Mouse (Mus musculus) small intestine, adult 2 months (tissue): ENCODE results near the gene Vasn. TPM values are rescaled to one million over a fixed set of nuclear protein-coding genes. Genes with fewer than 3 reads are reported as not detected.
A peak's percentile ranks its signal among the peaks of the same experiment; 100 is the strongest.

Experiments
- H3K27ac ChIP-seq: fragments of 200-500 bp; 2 replicates; pipeline ENCODE4 v1.5.1; 2012; ENCODE audit warnings: low read depth, low read length, control low read depth, inconsistent platforms; ENCODE audit not compliant: insufficient read depth
- H3K27me3 ChIP-seq: fragments of 200-500 bp; 2 replicates; pipeline ENCODE4 v1.6.1; 2012; ENCODE audit warnings: mild to moderate bottlenecking, moderate library complexity, low read length, inconsistent platforms; ENCODE audit not compliant: control insufficient read depth, insufficient read depth
- H3K36me3 ChIP-seq: fragments of 200-500 bp; 2 replicates; pipeline ENCODE4 v1.6.1; 2012; ENCODE audit warnings: mild to moderate bottlenecking, low read length, control low read depth, inconsistent platforms; ENCODE audit not compliant: control insufficient read depth, insufficient read depth
- H3K4me1 ChIP-seq: fragments of 200-500 bp; 2 replicates; pipeline ENCODE4 v1.6.1; 2012; ENCODE audit warnings: low read length, inconsistent platforms, mixed read lengths; ENCODE audit not compliant: control insufficient read depth, insufficient read depth, insufficient read length
- H3K4me3 ChIP-seq: fragments of 200-500 bp; 2 replicates; pipeline ENCODE4 v1.5.1; 2012; ENCODE audit warnings: low read depth, mild to moderate bottlenecking, control low read depth, inconsistent platforms, low read length, moderate library complexity
- CTCF ChIP-seq: fragments of 200-500 bp; IDR thresholded peaks from 2 replicates; pipeline ENCODE4 v1.5.1; 2012; ENCODE audit warnings: low read depth, mild to moderate bottlenecking, control low read depth, inconsistent platforms, low read length, moderate library complexity, mixed read lengths; ENCODE audit not compliant: insufficient replicate concordance, insufficient read length; ENCODE audit errors: extremely low read depth
- POLR2A ChIP-seq: fragments of 200-500 bp; IDR thresholded peaks from 2 replicates; pipeline ENCODE4 v1.6.1; 2012; ENCODE audit warnings: low read depth, mild to moderate bottlenecking, control low read depth, inconsistent platforms, low read length, moderate library complexity
- WGBS: fragments of 180-500 bp; shearing (Covaris S2); methylation state at CpG from one replicate; pipeline ENCODE4 v1.1.7; 2018; 5-methylcytosine and 5-hydroxymethylcytosine counted together
- polyA plus RNA-seq: library from polyadenylated mRNA; depleted of rRNA; stranded (reverse); fragments of >200 nt; gene quantifications from 2 replicates; pipeline ENCODE4 v1.2.3, GENCODE M21; 2012

Vasn gene
- polyA plus RNA-seq, 1 experiment: 6.5 TPM

DNA sequence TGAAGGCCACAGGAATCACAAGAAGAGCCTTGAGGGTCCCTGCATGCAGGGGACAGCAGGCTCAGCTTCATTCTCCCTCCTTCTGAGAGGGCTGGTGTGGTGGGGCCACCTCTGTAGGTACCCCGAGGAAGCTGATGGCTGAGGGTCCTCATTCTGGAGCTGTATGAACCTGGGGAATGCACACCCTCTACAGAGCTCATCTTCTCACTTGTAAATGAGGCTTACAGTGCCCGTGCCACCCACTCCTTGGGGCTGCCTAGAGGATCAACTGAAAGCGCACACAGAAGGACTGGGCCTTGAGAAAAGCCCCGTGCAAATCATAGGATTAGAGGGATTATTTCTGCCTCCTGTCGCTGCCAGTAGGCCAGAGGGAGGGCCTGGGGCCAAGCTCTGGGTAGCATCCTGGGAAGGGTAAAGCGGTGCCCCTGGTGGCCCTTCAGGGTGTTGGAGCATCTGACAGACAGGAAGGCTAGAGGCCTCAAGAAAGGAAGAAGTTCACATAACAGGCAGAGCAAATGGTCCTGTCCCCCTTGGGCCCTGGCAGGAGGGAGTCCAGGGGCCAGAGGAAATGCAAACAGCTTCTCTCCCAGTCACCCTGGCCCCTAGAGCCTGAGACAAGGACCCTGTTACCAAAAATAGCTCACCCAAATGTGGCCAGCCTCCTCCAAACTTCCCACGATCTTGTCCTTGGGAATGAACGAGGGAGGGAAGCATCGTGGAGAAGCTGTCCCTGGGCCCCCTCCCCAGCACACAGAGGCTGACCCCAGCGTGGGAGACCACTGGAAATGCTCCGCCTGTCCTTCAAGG, 16.2 kb downstream of the Vasn start:
- H3K4me1 ChIP-seq: 0 out of 2 replicates have a peak, but pooled peaks cover 5% of the 10 kb centered on the region
- WGBS: 69% methylated on average over 11 of the region's 11 CpGs
- no peak overlapping the region for H3K27ac ChIP-seq
- peaks cover 58% of the 10 kb centered on the region for H3K36me3 ChIP-seq
- no peak overlapping the region for H3K4me3 ChIP-seq
- TF ChIP-seq CTCF: no peak
- no peak for TF ChIP-seq POLR2A
- H3K27me3 ChIP-seq: no peaks in the 10 kb centered on the region

DNA sequence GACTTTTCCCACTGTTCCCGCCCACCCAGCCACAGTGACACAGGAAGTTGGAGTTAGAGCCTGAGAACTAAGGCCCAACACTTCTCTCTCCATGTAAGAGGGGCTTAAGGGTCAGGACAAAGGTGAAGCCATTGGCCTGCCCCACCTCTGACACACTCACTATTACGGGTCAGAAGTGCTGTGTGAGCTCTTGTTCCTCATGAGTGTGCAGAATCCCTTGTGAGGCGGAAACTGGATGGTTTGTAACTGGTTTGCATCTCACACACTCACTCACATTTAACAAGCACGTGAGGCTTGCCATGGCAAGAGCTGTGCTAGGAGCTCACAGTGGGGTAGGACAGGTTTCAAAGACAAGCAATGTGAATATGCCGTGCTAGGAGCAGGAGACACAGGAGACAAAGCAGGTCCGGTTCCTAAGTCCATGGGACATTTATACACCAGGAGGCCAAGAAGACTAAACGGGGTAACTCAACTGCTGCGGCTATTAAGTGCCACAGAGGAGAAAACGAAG, 16.9 kb downstream of the Vasn start:
- Histone ChIP-seq H3K27me3 (no peaks in the 10 kb centered on the region), H3K36me3 (peaks cover 60% of the 10 kb centered on the region), H3K4me1 (0 out of 2 replicates have a peak, but pooled peaks cover 5% of the 10 kb centered on the region), H3K4me3 (no peak overlapping the region), H3K27ac (0 out of 2 replicates have a peak overlapping the region, but pooled peaks have one; percentile 23)
- 87% methylated on average over 9 of the region's 9 CpGs for WGBS
- TF ChIP-seq POLR2A (no peak), CTCF (no peak)

DNA sequence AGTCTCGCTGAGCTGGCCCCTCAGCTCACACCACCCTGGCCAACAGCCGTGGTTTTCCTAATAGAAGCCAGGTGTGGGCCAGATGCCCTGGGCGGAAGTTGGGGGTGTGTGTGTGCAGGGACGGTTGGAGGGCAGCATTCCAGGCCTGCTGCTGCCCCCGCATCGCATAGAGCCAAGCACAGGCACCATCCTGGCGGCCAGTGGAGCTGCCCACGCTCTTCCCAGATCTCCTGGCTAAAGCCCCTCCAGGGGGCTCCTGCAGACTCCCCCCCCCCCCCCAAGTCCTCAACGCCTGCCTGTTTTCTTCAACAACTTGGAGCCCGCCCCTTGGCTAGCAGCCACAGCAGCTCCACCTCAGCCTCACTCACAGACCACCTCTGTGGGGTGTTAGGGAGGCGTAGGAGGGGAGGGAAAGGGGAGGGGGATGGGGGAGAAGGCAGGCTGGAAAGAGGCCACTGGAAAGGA, 19.1 kb downstream of the Vasn start:
- Histone ChIP-seq H3K4me3 (no peak overlapping the region), H3K27ac (no peak overlapping the region), H3K36me3 (peaks cover 51% of the 10 kb centered on the region), H3K4me1 (0 out of 2 replicates have a peak, but pooled peaks cover 5% of the 10 kb centered on the region), H3K27me3 (no peaks in the 10 kb centered on the region)
- 82% methylated on average over 11 of the region's 11 CpGs for WGBS
- no peak for TF ChIP-seq POLR2A
- no peak for TF ChIP-seq CTCF

DNA sequence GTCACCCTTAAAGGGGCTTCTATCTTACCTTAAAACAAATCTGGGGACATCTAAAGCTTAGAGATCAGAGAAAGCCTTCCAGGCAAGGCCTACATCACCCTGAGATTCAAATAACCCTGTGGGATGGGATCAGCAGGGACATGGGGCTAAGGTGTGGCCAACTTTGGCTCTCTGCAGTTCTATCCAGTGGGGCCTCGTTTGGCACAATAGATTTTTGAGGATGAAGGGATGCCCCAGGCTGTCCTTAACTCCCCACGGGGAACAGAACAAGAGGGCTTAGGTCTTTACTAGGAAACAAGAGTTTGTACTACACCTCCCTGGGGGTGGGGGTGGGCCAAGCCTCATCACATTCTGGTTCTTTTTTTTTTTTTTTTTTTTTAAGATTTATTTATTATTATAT, 19.6 kb downstream of the Vasn start:
- WGBS: 73% methylated on average over 2 of the region's 2 CpGs
- Histone ChIP-seq H3K36me3 (peaks cover 50% of the 10 kb centered on the region), H3K4me3 (no peak overlapping the region), H3K27ac (no peak overlapping the region), H3K27me3 (no peaks in the 10 kb centered on the region), H3K4me1 (0 out of 2 replicates have a peak, but pooled peaks cover 5% of the 10 kb centered on the region)
- TF ChIP-seq CTCF (no peak), POLR2A (no peak)

DNA sequence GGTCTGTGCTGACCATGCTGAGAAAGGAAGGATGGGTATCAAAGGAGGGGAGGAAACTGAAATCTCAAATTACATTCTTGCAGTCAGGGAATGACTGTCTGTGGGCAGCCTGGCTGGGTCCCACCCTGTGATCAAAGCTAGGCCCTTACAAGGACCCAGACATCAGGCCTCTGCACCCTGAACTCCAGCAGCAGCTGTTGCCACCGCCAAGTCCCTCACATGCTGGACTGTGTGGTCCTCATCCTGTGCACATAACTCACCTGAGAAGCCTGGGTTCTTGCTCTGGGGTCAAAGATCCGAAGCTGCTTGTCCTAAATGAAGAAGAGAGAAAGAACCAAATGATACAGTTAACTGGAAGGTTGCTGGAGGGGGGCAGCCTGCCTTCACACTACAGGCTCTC, 21.9 kb downstream of the Vasn start:
- no peak overlapping the region for H3K27ac ChIP-seq
- TF ChIP-seq POLR2A (no peak), CTCF (no peak)
- 79% methylated on average over 2 of the region's 2 CpGs for WGBS
- no peak overlapping the region for H3K4me3 ChIP-seq
- no peaks in the 10 kb centered on the region for H3K27me3 ChIP-seq
- H3K4me1 ChIP-seq: no peaks in the 10 kb centered on the region
- peaks cover 52% of the 10 kb centered on the region for H3K36me3 ChIP-seq

DNA sequence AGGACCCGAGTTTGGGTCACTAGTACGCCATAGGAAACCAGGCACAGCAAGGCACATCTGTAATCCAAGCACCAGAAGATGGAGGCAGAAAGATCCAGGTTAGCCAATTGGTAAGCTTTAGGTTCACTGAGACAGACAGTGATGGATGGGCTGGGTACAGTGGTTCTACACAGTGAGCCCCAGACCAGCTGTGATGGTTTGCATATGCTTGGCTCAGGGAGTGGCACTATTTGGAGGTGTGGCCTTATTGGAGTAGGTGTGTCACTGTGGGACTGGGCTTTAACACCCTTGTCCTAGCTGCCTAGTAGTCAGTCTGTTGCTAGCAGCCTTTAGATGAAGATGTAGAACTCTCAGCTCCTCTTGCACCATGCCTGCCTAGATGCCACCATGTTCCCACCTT, 24.1 kb downstream of the Vasn start:
- no peak for TF ChIP-seq POLR2A
- TF ChIP-seq CTCF: no peak
- 92% methylated on average over 2 of the region's 2 CpGs for WGBS
- H3K36me3 ChIP-seq: peaks cover 58% of the 10 kb centered on the region
- H3K27ac ChIP-seq: no peak overlapping the region
- H3K4me3 ChIP-seq: no peak overlapping the region
- H3K27me3 ChIP-seq: no peaks in the 10 kb centered on the region
- no peaks in the 10 kb centered on the region for H3K4me1 ChIP-seq

DNA sequence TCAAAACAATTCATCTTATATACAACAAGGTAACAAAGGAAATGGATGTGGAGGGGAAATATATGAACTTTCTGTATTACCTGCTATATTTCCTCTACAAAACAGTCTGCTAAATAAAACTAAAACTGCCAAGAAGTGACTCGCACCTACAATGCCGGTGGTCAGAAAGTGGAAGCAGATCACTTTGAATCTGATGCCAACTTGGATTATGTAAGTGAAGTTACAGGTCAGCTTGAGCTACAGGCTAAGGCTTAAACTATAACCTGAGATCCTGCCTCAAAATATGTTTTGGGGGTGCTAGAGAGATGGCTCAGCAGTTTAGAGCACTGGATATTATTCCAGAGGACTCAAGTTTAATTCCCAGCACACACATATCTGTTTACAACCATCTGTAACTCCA, 26.0 kb downstream of the Vasn start:
- H3K36me3 ChIP-seq: peaks cover 60% of the 10 kb centered on the region
- no peaks in the 10 kb centered on the region for H3K27me3 ChIP-seq
- no peak overlapping the region for H3K27ac ChIP-seq
- 97% methylated on average over 2 of the region's 2 CpGs for WGBS
- TF ChIP-seq POLR2A: no peak
- no peak for TF ChIP-seq CTCF
- no peaks in the 10 kb centered on the region for H3K4me1 ChIP-seq
- H3K4me3 ChIP-seq: no peak overlapping the region
